Mouse (Mus musculus) cerebellum, adult 2 months (tissue): ENCODE measurements at regions not wholly inside any gene's neighbourhood (a gene's known extent, or its start where the extent isn't known, plus 50 kb on each side); places are given as distances from the start of the nearest gene placed in this dataset.

ENCODE experiments used
- CTCF ChIP-seq: fragments of 200-500 bp; IDR thresholded peaks from 2 replicates; pipeline ENCODE4 v1.5.1; 2011; ENCODE audit warnings: low read depth, mild to moderate bottlenecking, control low read depth, low read length, moderate library complexity, borderline replicate concordance; ENCODE audit not compliant: insufficient read depth
- POLR2A ChIP-seq: fragments of 200-500 bp; IDR thresholded peaks from 2 replicates; pipeline ENCODE4 v1.6.1; 2011; ENCODE audit warnings: low read length, control low read depth, borderline replicate concordance; ENCODE audit not compliant: insufficient read depth

DNA sequence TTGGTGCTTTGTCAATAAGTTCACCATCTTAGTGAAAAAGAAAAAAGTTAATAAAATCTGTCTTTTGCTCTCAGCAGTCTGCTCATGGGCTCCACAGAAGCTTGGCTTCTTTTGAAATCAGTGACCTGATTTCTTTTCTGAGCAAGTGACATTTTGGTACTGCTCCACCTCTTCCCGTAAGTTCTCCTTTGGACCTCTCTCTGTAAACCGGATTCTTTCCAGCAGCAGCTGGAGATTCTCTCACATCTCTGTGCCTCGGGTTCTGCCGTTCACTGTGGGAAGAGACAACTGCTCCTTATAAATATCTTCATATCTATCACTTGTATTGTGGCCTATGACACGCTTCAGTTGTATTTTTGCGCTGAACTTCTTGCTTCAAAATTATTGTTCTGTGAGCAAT, 2194.4 kb downstream of the 9330182O14Rik start:
- TF ChIP-seq CTCF: no peak
- no peak for TF ChIP-seq POLR2A
